Mouse (Mus musculus): Measurements from ENCODE around the gene Anapc16. TPM values are rescaled to one million over a fixed set of nuclear protein-coding genes. Genes with fewer than 3 reads are reported as not detected.

Anapc16 gene
- polyA plus RNA-seq, 1 experiment = 41.3 TPM

DNA sequence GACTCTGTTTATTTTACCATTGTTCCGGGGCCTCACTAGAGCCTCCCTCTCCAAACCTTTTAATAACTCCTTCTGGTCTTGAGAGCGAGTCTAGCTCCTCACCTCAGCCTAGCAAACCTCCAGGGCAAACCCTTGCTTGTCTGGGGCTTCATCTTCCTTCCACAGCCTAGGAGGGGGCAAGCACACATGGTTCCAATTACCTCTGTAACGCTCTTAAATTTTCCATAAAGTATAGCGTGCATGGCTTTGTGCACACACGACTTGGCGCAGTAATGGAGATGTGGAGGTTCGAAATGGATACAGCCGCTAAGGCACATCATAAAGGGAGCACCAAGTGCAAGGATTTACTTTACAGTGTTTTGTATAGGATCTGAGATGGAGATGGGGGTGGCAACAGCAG lies 37.1 kb downstream of the Anapc16 start:
- no peak for TF ChIP-seq CTCF (IDR thresholded peaks at IDR 0.05; ENCODE audit: control insufficient read depth, insufficient read depth, insufficient replicate concordance, low read depth, low read length)
- TF ChIP-seq POLR2A (IDR thresholded peaks at IDR 0.05; ENCODE audit: control insufficient read depth, low read depth, low read length) = no peak
- H3K4me3 ChIP-seq (ENCODE audit: control insufficient read depth, low read depth, low read length) = no peak overlapping the region
- no peak overlapping the region for H3K27ac ChIP-seq (ENCODE audit: control insufficient read depth, insufficient read depth, low read depth, low read length)
- H3K36me3 ChIP-seq (ENCODE audit: control insufficient read depth, insufficient read depth, low read length) = no peaks in the 10 kb centered on the region
- no peaks in the 10 kb centered on the region for H3K27me3 ChIP-seq (ENCODE audit: control insufficient read depth, insufficient read depth, low read length)
- H3K4me1 ChIP-seq (ENCODE audit: control insufficient read depth, insufficient read depth, low read length) = peaks cover 13% of the 10 kb centered on the region

GRCm38 (mm10) chr10:59965362-59965695 lies 37.6 kb downstream of the Anapc16 start:
- Histone ChIP-seq H3K36me3 (ENCODE audit: control insufficient read depth, insufficient read depth, low read length) (no peaks in the 10 kb centered on the region), H3K4me3 (ENCODE audit: control insufficient read depth, low read depth, low read length) (no peak overlapping the region), H3K27me3 (ENCODE audit: control insufficient read depth, insufficient read depth, low read length) (no peaks in the 10 kb centered on the region), H3K4me1 (ENCODE audit: control insufficient read depth, insufficient read depth, low read length) (peaks cover 9% of the 10 kb centered on the region), H3K27ac (ENCODE audit: control insufficient read depth, insufficient read depth, low read depth, low read length) (no peak overlapping the region)
- no peak for TF ChIP-seq CTCF (IDR thresholded peaks at IDR 0.05; ENCODE audit: control insufficient read depth, insufficient read depth, insufficient replicate concordance, low read depth, low read length)
- TF ChIP-seq POLR2A (IDR thresholded peaks at IDR 0.05; ENCODE audit: control insufficient read depth, low read depth, low read length) = no peak

GRCm38 (mm10) chr10:59964504-59965361 lies 38.2 kb downstream of the Anapc16 start:
- Histone ChIP-seq H3K4me1 (ENCODE audit: control insufficient read depth, insufficient read depth, low read length) (peaks cover 8% of the 10 kb centered on the region), H3K27me3 (ENCODE audit: control insufficient read depth, insufficient read depth, low read length) (no peaks in the 10 kb centered on the region), H3K27ac (ENCODE audit: control insufficient read depth, insufficient read depth, low read depth, low read length) (no peak overlapping the region), H3K4me3 (ENCODE audit: control insufficient read depth, low read depth, low read length) (no peak overlapping the region), H3K36me3 (ENCODE audit: control insufficient read depth, insufficient read depth, low read length) (no peaks in the 10 kb centered on the region)
- TF ChIP-seq POLR2A (IDR thresholded peaks at IDR 0.05; ENCODE audit: control insufficient read depth, low read depth, low read length) (no peak), CTCF (IDR thresholded peaks at IDR 0.05; ENCODE audit: control insufficient read depth, insufficient read depth, insufficient replicate concordance, low read depth, low read length) (no peak)

- no peak overlapping the region for H3K4me3 ChIP-seq (ENCODE audit: control insufficient read depth, low read depth, low read length)
These were observed 39.3 kb downstream of the Anapc16 start for GRCm38 (mm10) chr10:59963609-59964008.

GRCm38 (mm10) chr10:59959517-59959916 lies 43.4 kb downstream of the Anapc16 start:
- no peak for TF ChIP-seq POLR2A (IDR thresholded peaks at IDR 0.05; ENCODE audit: control insufficient read depth, low read depth, low read length)
- TF ChIP-seq CTCF (IDR thresholded peaks at IDR 0.05; ENCODE audit: control insufficient read depth, insufficient read depth, insufficient replicate concordance, low read depth, low read length) = no peak
- Histone ChIP-seq H3K36me3 (ENCODE audit: control insufficient read depth, insufficient read depth, low read length) (no peaks in the 10 kb centered on the region), H3K27me3 (ENCODE audit: control insufficient read depth, insufficient read depth, low read length) (no peaks in the 10 kb centered on the region), H3K27ac (ENCODE audit: control insufficient read depth, insufficient read depth, low read depth, low read length) (no peak overlapping the region), H3K4me1 (ENCODE audit: control insufficient read depth, insufficient read depth, low read length) (peaks cover 15% of the 10 kb centered on the region), H3K4me3 (ENCODE audit: control insufficient read depth, low read depth, low read length) (peak overlapping the region; percentile 13; the same call in 1 of the 2 replicates)

More at GRCm38 (mm10) chr10:59963609-59964008, 39.3 kb downstream of the Anapc16 start:
- TF ChIP-seq POLR2A (IDR thresholded peaks at IDR 0.05; ENCODE audit: control insufficient read depth, low read depth, low read length) (no peak), CTCF (IDR thresholded peaks at IDR 0.05; ENCODE audit: control insufficient read depth, insufficient read depth, insufficient replicate concordance, low read depth, low read length) (no peak)
- Histone ChIP-seq H3K4me1 (ENCODE audit: control insufficient read depth, insufficient read depth, low read length) (peaks cover 12% of the 10 kb centered on the region), H3K27ac (ENCODE audit: control insufficient read depth, insufficient read depth, low read depth, low read length) (no peak overlapping the region), H3K36me3 (ENCODE audit: control insufficient read depth, insufficient read depth, low read length) (no peaks in the 10 kb centered on the region), H3K27me3 (ENCODE audit: control insufficient read depth, insufficient read depth, low read length) (no peaks in the 10 kb centered on the region)

DNA sequence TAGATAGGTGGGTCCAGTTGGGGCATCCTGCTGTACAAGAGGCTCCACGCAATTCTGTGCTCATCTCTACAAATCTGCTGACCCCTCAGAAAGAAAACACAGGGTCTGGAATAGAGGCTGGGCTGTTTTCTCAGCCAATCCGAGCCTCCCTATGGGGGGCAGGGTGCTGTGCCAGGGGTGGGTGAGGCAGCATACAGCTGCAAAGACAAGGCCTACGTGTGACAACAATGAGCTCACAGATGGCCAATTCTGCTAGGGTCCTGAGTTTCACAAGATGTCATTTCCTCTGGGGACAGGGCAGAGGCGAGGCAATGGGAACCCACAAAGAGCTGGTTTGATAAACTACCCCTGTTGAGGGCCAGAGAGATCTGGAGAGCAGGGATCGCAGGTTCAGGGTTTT lies 44.5 kb downstream of the Anapc16 start:
- H3K27ac ChIP-seq (ENCODE audit: control insufficient read depth, insufficient read depth, low read depth, low read length) = no peak overlapping the region
- H3K4me1 ChIP-seq (ENCODE audit: control insufficient read depth, insufficient read depth, low read length) = peaks cover 16% of the 10 kb centered on the region
- no peak overlapping the region for H3K4me3 ChIP-seq (ENCODE audit: control insufficient read depth, low read depth, low read length)
- TF ChIP-seq CTCF (IDR thresholded peaks at IDR 0.05; ENCODE audit: control insufficient read depth, insufficient read depth, insufficient replicate concordance, low read depth, low read length) (no peak), POLR2A (IDR thresholded peaks at IDR 0.05; ENCODE audit: control insufficient read depth, low read depth, low read length) (no peak)
- H3K27me3 ChIP-seq (ENCODE audit: control insufficient read depth, insufficient read depth, low read length) = no peaks in the 10 kb centered on the region
- H3K36me3 ChIP-seq (ENCODE audit: control insufficient read depth, insufficient read depth, low read length) = no peaks in the 10 kb centered on the region

GRCm38 (mm10) chr10:59957171-59958149 lies 45.5 kb downstream of the Anapc16 start:
- TF ChIP-seq CTCF (IDR thresholded peaks at IDR 0.05; ENCODE audit: control insufficient read depth, insufficient read depth, insufficient replicate concordance, low read depth, low read length) (no peak), POLR2A (IDR thresholded peaks at IDR 0.05; ENCODE audit: control insufficient read depth, low read depth, low read length) (no peak)
- Histone ChIP-seq H3K27ac (ENCODE audit: control insufficient read depth, insufficient read depth, low read depth, low read length) (peak overlapping the region; percentile 2; the same call in 1 of the 2 replicates), H3K4me3 (ENCODE audit: control insufficient read depth, low read depth, low read length) (no peak overlapping the region), H3K4me1 (ENCODE audit: control insufficient read depth, insufficient read depth, low read length) (peaks cover 23% of the 10 kb centered on the region), H3K36me3 (ENCODE audit: control insufficient read depth, insufficient read depth, low read length) (no peaks in the 10 kb centered on the region), H3K27me3 (ENCODE audit: control insufficient read depth, insufficient read depth, low read length) (no peaks in the 10 kb centered on the region)
